Mouse (Mus musculus) lung, postnatal 10 days (tissue): ENCODE data around the gene Mybpc2.

Experiments used
- DNase-seq: peaks from one replicate; pipeline ENCODE4 v3.0.0; 2021

The Mybpc2 gene

GRCm38 (mm10) chr7:44521710-44522109 lies 2.7 kb downstream of the Mybpc2 start:
- peak; percentile 77 for DNase-seq

- DNase-seq = no peak
These were observed 3.5 kb downstream of the Mybpc2 start for GRCm38 (mm10) chr7:44520990-44521389.

GRCm38 (mm10) chr7:44519240-44519913 lies 5.1 kb downstream of the Mybpc2 start:
- no peak for DNase-seq

GRCm38 (mm10) chr7:44507491-44507890 lies 17.0 kb downstream of the Mybpc2 start:
- DNase-seq = no peak

GRCm38 (mm10) chr7:44501563-44502115 lies 22.8 kb downstream of the Mybpc2 start:
- DNase-seq = peak; percentile 78

GRCm38 (mm10) chr7:44500046-44500445 lies 24.4 kb downstream of the Mybpc2 start:
- DNase-seq = no peak

- no peak for DNase-seq
These were observed 25.5 kb downstream of the Mybpc2 start for GRCm38 (mm10) chr7:44498922-44499321.

GRCm38 (mm10) chr7:44497361-44498055 lies 26.9 kb downstream of the Mybpc2 start:
- DNase-seq = no peak

GRCm38 (mm10) chr7:44496771-44497109 lies 27.7 kb downstream of the Mybpc2 start:
- DNase-seq = no peak

GRCm38 (mm10) chr7:44495992-44496770 lies 28.3 kb downstream of the Mybpc2 start, which contains the start of the genes Emc10 and Fam71e1:
TSS of gene Emc10 (minus strand) at chr7:44496529.
TSS of gene Fam71e1 (plus strand) at chr7:44496581.
- DNase-seq = peak; percentile 97

- no peak for DNase-seq
These were observed 29.4 kb downstream of the Mybpc2 start for GRCm38 (mm10) chr7:44495086-44495485.

GRCm38 (mm10) chr7:44494681-44495080 lies 29.8 kb downstream of the Mybpc2 start:
- no peak for DNase-seq

- DNase-seq = no peak
These were observed 32.2 kb downstream of the Mybpc2 start for GRCm38 (mm10) chr7:44492166-44492826.

- DNase-seq = no peak
These were observed 33.1 kb downstream of the Mybpc2 start for GRCm38 (mm10) chr7:44491391-44491790.

- no peak for DNase-seq
These were observed 34.2 kb downstream of the Mybpc2 start for GRCm38 (mm10) chr7:44490281-44490680.

GRCm38 (mm10) chr7:44488545-44488944 lies 35.9 kb downstream of the Mybpc2 start:
- DNase-seq = no peak

- DNase-seq = no peak
These were observed 36.5 kb downstream of the Mybpc2 start for GRCm38 (mm10) chr7:44487936-44488335.

- DNase-seq = no peak
These were observed 37.4 kb downstream of the Mybpc2 start for GRCm38 (mm10) chr7:44486927-44487575.

GRCm38 (mm10) chr7:44485572-44486195 lies 38.8 kb downstream of the Mybpc2 start:
- no peak for DNase-seq

GRCm38 (mm10) chr7:44484841-44485571 lies 39.5 kb downstream of the Mybpc2 start:
- peak; percentile 77 for DNase-seq

- no peak for DNase-seq
These were observed 40.3 kb downstream of the Mybpc2 start for GRCm38 (mm10) chr7:44484109-44484508.
